Mouse (Mus musculus) embryo, embryonic 11.5 days (tissue): Measurements from ENCODE around the gene Gm3187.
"Not testable (repeated sequence)": the region's sequence is repeated elsewhere in the genome, so short reads cannot be mapped to it uniquely, and the experiment has no call there.

Experiments
- DNase-seq: peaks from one replicate; pipeline ENCODE4 v3.0.0-alpha.2; 2012; ENCODE audit warnings: low read depth, low spot score

Gene Gm3187

GRCm38 (mm10) chr14:5483907-5484306 lies at the start of gene Gm3187:
Gm3187 (plus strand) TSS chr14:5484207.
- DNase-seq: not testable (repeated sequence)

DNA sequence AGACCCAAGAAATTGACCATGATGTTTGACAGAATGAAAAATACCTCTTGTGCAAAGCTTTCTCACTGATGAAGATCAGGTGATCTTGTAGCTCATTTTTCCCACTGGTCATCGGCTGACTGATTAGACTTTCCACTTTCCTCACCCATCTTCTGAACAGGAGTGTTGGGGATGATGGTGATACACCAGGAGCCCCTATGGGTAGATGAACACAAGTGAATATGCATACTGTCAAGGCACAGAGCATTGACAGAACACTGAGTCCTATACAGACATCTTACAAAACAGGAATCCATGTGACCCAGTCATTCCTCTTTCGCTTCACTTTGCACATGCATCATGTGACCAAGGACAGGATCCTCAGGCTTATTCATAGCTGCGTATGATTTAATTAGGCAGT lies 28.6 kb upstream of the Gm3187 start, which contains the start of gene Gm3194:
TSS of gene Gm3194 (minus strand) at position 101 of the 400 bp plus-strand sequence.
- not testable (repeated sequence) for DNase-seq

- not testable (repeated sequence) for DNase-seq
These were observed 23.5 kb upstream of the Gm3187 start for GRCm38 (mm10) chr14:5460469-5460868.

DNA sequence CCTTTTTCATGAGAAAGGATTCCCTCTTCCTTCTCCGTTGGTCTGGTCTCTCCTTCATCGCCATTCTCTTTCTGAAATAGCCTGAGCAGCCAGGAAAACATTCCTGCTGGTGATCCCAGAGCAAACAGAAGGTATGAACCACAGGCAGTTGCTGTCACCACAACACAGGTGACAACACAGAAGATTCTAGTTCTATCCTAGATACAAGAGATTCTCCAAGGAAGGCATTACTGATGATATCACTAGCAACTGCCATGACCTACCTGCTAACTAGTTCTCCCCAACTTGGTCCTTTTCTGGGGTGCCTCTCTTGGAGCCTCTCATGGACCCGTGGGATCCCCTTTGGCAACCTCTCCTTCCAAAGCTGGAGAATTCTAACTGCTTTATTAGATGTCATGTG lies 6.3 kb upstream of the Gm3187 start, which contains the start of gene Gm8246:
TSS of gene Gm8246 (minus strand) at position 101 of the 400 bp plus-strand sequence.
- not testable (repeated sequence) for DNase-seq

DNA sequence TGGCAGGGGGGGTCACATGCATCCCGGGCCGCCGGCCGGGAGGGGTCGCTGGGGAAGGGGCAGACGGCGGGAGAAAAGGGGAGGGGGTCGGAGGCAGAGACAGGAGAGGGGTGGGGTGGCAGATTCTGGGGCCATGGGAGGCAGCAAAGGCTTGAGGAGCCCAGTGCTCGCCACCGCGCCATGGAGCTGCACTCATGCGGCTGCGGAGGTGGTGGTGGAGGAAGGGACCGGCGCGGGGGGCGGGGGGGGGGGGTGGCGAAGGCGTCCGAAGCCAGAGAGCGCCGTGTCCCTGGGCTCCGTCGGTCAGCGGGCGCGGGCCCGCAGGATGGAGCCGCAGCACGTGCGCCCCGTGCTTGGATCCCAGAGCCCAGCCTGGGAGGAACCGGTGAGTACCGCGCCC lies 17.4 kb downstream of the Gm3187 start, which contains the start of gene Gm3488:
TSS of gene Gm3488 (plus strand) at position 301 of the 400 bp plus-strand sequence.
- DNase-seq: not testable (repeated sequence)

DNA sequence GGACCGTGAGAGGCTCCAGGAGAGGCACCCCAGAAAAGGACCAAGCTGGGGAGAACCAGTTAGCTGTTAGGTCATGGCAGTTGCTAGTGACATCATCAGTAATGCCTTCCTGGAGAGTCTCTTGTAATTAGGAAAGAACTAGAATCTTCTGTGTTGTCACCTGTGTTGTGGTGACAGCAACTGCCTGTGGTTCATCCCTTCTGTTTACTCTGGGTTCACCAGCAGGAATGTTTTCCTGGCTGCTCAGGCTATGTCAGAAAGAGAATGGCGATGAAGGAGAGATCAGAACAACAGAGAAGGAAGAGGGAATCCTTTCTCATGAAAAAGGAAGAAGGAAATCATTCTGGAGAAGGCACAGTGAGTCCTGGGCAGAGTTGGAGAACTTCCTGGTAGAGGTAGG lies 54.2 kb downstream of the Gm3187 start, which contains the start of gene Gm3532:
TSS of gene Gm3532 (plus strand) at position 301 of the 400 bp plus-strand sequence.
- DNase-seq: not testable (repeated sequence)
